Mouse (Mus musculus) G1E (cell line): Measurements from ENCODE around the gene Vmn2r23.
A peak's percentile ranks its signal among the peaks of the same experiment; 100 is the strongest.

ENCODE experiments used
- CTCF ChIP-seq: IDR thresholded peaks from 2 replicates; pipeline ENCODE4 v1.5.1; 2012; ENCODE audit warnings: low read depth, low read length, inconsistent platforms, mixed read lengths
- GATA1 ChIP-seq: IDR thresholded peaks from 2 replicates; pipeline ENCODE4 v1.6.1; 2012; ENCODE audit warnings: borderline replicate concordance, low read length, inconsistent platforms, mixed read lengths
- GATA2 ChIP-seq: IDR thresholded peaks from 2 replicates; pipeline ENCODE4 v1.6.1; 2012; ENCODE audit warnings: low read depth, low read length, inconsistent platforms, borderline replicate concordance
- TAL1 ChIP-seq: conservative IDR thresholded peaks from 2 replicates; pipeline ENCODE4 v1.6.1; 2012; ENCODE audit warnings: low read depth, low read length, inconsistent platforms, mixed read lengths

DNA sequence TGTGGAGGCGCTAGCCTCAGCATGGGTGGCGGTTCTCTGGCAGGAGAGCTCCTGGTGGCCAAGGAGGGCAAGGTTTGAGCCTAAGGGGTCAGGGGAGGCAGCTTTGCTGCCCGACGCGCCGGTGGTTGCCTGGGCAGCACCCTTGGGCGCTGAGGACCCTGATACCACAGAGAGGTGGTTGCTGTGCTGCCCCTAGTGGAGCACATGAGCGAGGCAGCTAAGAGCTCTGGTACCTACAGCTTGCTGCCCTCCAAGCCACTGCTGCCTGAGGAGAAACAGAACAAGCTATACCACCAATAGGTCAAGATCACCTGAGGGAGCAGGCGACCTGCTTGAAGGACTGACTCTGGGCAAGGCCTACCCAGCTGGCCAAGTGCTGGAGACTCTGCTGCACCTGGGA is 91.3 kb downstream of the Vmn2r23 start:
- peak; percentile 50 for TF ChIP-seq CTCF
- TF ChIP-seq GATA1: no peak
- no peak for TF ChIP-seq TAL1
- no peak for TF ChIP-seq GATA2
